Mouse (Mus musculus) left cerebral cortex, postnatal 36 days (tissue): ENCODE results near the gene Arl4c. TPM values are rescaled to one million over a fixed set of nuclear protein-coding genes. Genes with fewer than 3 reads are reported as not detected.

Experiments used
- DNase-seq, 2 experiments: peaks; one replicate each; pipeline ENCODE4 v3.0.0; 2021 to 2022; ENCODE audit warnings: low spot score in 2 of 2, mixed read lengths in 1 of 2
- intact Hi-C: fragments of 180-260 bp; cut with DNase I; formaldehyde crosslinking; loops from one replicate; pipeline ENCODE4 v1.15.1; 2025
- total RNA-seq, 2 experiments: library from RNA; stranded (reverse); gene quantifications; 2 replicates each; pipeline ENCODE4 v1.2.3; 2021

Arl4c gene
- 10 to 100 TPM; 31.4 to 40.0 TPM for total RNA-seq

GRCm38 (mm10) chr1:88701870-88702661, at the start of gene Arl4c:
Gene Arl4c, minus strand, starts transcription at chr1:88702221.
- DNase-seq, result peak; percentile 81 to 86
- intact Hi-C loops, result loop anchor here (2.0 kb wide), 1 partner anchor 139 kb away; no protein-coding TSS in a partner anchor

DNA sequence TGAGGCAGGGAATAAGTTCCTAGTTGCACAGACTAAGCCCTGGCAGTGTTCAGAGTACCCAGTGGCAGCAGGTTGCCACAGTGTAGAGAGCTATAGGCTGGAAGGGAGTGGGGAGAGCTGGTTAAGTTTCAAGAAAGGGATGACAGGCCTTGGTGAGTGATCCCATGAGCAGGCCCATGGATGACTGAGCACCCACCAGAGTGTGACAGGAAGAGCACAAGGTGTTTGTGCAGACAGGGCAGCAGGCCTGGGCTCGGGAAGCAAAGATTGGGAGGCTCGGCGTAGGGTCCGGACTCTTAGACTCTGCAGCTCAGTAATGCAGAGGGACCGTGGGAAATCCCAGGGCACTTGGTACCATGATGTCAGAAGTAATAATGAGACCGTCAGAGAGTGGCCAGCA, 49.3 kb upstream of the Arl4c start:
- no peak for DNase-seq

DNA sequence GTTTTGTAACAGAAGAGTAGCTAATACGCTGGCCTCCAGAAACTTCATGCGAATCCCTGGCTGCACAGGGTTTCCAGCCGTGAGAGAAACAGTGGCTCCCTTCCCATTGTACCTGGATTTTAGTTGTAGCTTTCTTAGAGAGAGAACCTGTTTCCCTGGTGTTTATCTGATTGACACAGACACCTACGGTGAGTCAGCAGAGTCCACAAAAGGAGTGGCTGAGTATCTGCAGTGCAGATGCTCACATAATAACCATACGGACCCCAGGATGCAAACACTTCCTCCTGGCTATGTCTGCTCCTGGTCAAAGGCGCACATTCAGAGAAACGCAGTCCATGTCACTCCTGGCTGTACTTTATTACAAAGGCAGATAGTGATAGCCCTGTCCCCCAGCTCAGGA, 48.6 kb upstream of the Arl4c start:
- DNase-seq, result no peak
- intact Hi-C loops, result no loop called here

More for the DNA sequence above, 49.3 kb upstream of the Arl4c start:
- intact Hi-C loops, result no loop called here

- intact Hi-C loops, result no loop called here
- no peak for DNase-seq
These were observed 48.1 kb upstream of the Arl4c start for GRCm38 (mm10) chr1:88750126-88750525.

DNA sequence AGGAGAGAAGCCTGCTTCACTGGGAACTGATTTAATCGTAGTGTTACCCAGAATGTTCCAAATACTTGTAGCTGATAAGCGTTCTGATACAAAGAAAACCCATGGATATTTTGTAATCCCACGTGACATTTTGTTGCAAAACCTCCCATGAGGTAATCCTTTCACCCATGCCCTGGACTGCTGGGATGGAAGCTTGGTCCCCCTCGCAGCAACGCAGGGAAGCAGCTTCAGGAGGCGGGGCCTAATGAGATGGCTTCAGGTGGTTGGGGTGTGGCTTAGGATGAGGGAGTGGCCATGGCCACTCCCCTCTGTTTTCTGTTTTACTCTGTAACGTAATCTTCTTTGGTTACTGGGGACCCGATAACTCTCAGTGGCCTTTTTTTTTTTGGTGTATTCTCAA, 47.1 kb upstream of the Arl4c start:
- intact Hi-C loops, result loop anchor here (10.0 kb wide), 2 partner anchors 776 to 886 kb away; no protein-coding TSS in a partner anchor
- DNase-seq, result no peak

DNA sequence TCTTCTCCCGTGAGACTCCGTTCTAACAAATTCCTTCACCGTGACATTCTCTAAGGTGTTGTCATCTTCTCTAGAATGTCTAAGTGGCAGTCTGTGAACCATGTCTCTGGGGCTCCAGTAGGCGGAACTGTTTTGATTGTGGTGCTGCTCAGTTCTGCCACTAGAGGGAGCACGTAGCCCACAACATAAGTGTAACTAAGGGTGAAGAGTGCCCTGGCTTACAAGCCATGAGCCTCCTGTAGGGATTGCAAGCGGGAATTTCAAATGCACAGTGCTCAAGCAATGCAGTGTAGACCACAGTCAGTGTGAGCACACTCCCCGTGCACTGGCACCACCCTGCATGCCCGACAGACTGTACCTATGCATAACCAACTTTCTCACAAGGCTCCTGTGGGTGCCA, 43.2 kb upstream of the Arl4c start:
- peak; percentile 56 to 77 for DNase-seq

GRCm38 (mm10) chr1:88744261-88744660, 42.2 kb upstream of the Arl4c start:
- intact Hi-C loops, result loop anchor here (2.0 to 10.0 kb wide), 3 partner anchors 453 to 891 kb away; no protein-coding TSS in a partner anchor
- DNase-seq, result no peak

More for the DNA sequence above, 43.2 kb upstream of the Arl4c start:
- intact Hi-C loops, result loop anchor here (2.0 to 10.0 kb wide), 3 partner anchors 452 to 890 kb away; no protein-coding TSS in a partner anchor

- intact Hi-C loops, result loop anchor here (2.0 to 10.0 kb wide), 4 partner anchors 318 to 892 kb away; no protein-coding TSS in a partner anchor
These were observed 40.4 kb upstream of the Arl4c start for GRCm38 (mm10) chr1:88742372-88742771.

DNA sequence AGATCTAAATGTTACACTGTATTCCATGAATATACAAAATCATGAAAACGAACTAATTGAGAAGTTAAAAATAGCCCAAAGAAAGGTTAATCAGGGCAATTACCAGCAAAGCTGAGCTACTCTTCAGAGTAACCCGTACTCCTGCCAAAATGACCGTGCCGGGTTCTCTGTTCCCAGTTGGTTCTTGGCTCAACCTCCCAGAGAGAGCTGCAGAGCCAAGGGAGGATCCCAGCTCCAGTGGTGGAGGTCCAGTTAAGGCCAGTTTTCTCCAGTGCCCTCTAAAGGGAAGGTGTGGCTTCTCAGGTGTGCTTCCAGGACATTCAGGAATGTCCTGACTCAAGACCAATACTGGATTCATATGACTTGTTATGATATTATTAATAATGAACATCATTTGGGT, 37.5 kb upstream of the Arl4c start:
- no peak for DNase-seq

More at GRCm38 (mm10) chr1:88742372-88742771, 40.4 kb upstream of the Arl4c start:
- DNase-seq, result peak; percentile 43 to 45

GRCm38 (mm10) chr1:88738931-88739330, 36.9 kb upstream of the Arl4c start:
- DNase-seq, result no peak
- intact Hi-C loops, result no loop called here

More for the DNA sequence above, 37.5 kb upstream of the Arl4c start:
- intact Hi-C loops, result no loop called here

DNA sequence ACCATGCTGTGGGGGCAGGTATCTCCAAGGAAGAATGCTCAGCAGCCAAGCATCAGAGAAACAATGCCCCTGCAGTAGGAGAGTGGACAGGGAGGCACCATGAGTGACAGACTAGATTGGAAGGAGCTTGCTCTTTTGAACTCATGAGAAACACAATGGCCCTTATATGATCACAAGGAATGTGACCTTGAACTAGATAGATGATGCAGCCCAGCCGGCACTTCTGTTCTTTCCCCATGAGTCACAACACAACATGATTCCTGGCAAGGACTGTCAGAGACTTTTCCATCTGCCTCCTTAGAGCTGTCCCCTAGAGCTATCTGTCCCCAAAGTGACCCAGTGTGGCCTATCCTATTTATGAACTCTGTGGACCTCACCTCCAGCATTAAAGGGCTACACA, 27.5 kb upstream of the Arl4c start:
- no peak for DNase-seq
- intact Hi-C loops, result no loop called here

DNA sequence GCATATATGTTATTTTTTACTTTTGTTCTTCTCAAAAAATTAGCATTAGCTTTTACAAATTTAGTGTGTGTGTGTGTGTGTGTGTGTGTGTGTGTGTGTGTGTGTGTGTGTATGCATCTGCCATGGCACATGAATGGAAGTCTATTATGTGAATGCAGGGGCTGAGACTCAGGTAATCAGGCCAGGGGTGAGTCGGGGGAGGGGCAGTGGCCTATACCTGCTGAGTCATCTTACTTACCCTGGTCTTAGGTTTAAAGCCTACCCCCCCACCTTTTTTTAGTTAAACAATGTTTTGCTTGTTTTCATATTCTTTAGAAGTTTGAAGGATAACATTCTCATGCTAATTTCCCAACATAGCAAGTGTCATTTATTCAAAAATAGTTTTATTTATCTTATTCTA, 25.3 kb upstream of the Arl4c start:
- intact Hi-C loops, result no loop called here
- DNase-seq, result no peak

- DNase-seq, result no peak
- intact Hi-C loops, result no loop called here
These were observed 23.7 kb upstream of the Arl4c start for GRCm38 (mm10) chr1:88725716-88726115.

DNA sequence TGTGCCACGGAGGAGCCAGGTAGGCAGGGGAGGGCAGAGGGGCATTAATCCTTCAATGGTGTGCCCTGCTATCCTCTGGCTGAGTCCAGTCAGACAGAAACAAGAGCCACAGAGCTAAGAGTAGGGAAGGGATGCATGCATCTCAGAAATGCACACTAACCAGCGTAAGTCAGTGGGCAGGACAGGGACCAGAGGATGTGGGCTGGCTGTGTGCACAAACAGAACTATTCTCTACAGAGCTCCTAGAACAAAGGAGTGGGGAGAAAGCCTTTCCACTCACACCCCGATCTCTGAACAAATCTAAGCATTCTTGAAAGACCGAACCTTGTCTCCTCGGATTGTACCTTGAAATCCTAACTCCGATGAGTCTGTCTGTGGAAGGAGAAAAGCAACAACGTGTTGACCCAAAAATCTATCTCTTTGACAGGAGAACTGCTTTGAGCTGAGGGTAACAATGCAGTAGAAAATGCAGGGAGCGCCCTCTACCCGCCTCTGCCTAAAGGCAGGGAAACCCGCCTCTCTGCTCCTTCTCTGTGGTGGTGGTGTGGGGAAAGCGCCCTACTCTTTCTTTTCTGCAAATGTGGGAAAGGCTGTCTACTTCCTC, 18.7 kb upstream of the Arl4c start:
- intact Hi-C loops, result loop anchor here (5.0 kb wide), 1 partner anchor 358 kb away; no protein-coding TSS in a partner anchor
- DNase-seq, result peak in 1 of 2 experiments; percentile 22

GRCm38 (mm10) chr1:88718563-88718962, 16.5 kb upstream of the Arl4c start:
- intact Hi-C loops, result no loop called here
- DNase-seq, result peak; percentile 41 to 58

DNA sequence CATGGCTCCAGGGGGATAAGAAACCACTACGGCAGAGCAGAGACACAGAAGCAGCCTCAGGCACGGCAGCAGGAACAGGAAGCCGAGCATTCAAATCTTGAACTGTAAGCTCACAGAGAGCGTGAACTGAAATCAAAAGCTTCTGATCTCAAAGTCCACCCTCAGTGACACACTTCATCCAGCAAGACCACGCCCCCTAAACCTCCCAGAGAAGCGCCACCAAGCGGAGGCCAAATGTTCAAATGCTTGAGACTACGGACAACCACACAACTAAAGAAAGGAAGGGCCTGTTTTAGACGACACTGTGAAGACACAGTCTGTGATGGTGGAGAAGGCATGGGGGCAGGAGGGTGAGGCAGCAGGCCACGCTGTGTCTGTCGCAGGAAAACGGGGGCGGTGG, 15.7 kb upstream of the Arl4c start:
- intact Hi-C loops, result no loop called here
- DNase-seq, result no peak

- no peak for DNase-seq
- intact Hi-C loops, result no loop called here
These were observed 10.0 kb upstream of the Arl4c start for GRCm38 (mm10) chr1:88712011-88712410.

DNA sequence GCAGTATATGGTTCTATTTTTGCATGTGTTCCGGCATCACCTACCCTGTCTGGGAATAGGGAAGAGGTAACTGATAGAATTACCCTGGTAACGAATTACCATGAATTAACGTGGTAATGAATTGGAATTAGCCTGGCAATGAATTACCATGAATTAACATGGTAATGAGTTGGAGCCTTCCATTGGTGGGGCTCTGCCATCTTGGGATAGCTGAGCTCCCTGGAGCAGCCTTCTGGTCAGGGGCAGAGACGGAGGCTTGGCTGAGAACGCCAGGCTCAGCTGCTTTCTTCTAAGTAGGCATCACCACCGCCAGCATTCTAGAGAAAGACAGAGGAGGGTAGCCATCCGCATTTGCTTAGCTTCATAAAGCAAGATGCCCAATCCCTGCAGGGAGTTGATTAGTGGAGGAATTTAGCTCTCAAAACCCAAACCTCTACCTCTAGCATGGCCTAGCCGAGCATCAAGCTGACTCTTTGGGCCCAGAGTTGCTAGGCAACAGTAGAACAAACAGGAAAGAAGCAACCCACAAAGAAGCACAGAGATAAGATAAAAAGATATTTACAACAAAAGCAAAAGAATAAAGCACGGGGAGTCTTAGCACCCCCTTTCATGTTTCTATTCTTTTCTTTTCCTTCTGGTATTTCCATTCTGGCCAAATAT, 6.8 kb upstream of the Arl4c start:
- intact Hi-C loops, result loop anchor here (5.0 kb wide), 1 partner anchor 351 kb away; no protein-coding TSS in a partner anchor

GRCm38 (mm10) chr1:88708191-88708590, 6.2 kb upstream of the Arl4c start:
- no peak for DNase-seq
- intact Hi-C loops, result loop anchor here (5.0 kb wide), 1 partner anchor 351 kb away; no protein-coding TSS in a partner anchor

More for the DNA sequence above, 6.8 kb upstream of the Arl4c start:
- no peak for DNase-seq

- DNase-seq, result no peak
- intact Hi-C loops, result loop anchor here (5.0 kb wide), 1 partner anchor 350 kb away; no protein-coding TSS in a partner anchor
These were observed 5.5 kb upstream of the Arl4c start for GRCm38 (mm10) chr1:88707536-88707935.
